Mouse (Mus musculus): ENCODE measurements at regions not wholly inside any gene's neighbourhood (a gene's known extent, or its start where the extent isn't known, plus 50 kb on each side); places are given as distances from the start of the nearest gene placed in this dataset.

DNA sequence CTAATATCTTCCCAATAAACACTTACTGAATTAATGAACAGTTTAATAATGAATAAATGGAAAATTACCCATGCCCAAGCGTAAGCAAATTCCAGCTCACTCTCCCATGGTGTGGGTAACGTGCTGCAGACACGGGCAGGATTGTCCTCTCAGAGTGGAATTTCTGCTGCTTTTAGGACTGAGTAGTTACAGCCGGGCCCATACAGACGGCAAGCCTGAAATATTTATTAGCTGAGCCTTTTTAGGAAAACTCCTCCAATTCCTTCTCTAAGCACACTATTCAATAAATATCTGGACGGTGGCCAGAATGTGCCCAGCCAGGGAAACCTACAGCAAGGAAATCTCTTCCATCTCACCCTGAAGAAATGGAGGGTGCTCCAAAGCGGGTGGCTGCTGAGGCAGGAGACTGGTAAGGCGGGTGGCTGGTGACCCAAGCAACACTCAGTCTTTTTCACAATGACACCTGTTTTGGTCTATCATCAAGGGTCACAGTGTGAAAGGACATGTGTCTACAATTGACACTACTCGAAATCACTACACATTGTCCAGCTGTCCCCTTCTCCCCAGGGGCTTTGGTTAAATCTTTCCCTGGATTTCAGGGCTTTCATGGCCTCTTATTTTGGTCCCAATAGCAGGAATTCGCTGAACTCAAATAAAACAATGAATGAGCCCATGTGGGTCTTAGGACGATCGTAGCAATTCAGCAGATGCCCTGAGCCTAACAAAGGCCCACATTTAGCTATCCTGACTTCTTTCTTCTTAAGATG, 173.2 kb upstream of the Thbs1 start:
- no peak overlapping the region for H3K4me2 ChIP-seq (ENCODE audit: low read length)
- H3K4me1 ChIP-seq (ENCODE audit: control insufficient read depth, insufficient read depth, low read depth, low read length): no peaks in the 10 kb centered on the region; the same call in 1 of the 2 replicates
- no peaks in the 10 kb centered on the region for H3K36me3 ChIP-seq (ENCODE audit: control insufficient read depth, insufficient read depth, low read length)
- no peak overlapping the region for H3K27ac ChIP-seq (ENCODE audit: low read depth, low read length)
- ATAC-seq: no peak
- no peaks in the 10 kb centered on the region; the same call in 1 of the 2 replicates for H3K27me3 ChIP-seq (replicated peaks; ENCODE audit: control insufficient read depth, insufficient read depth, low read length)
- no peaks in the 10 kb centered on the region for H3K9me3 ChIP-seq (ENCODE audit: control insufficient read depth, low read length)
- H3K4me3 ChIP-seq (ENCODE audit: low read length): no peak overlapping the region
- WGBS: 19% methylated on average over 12 of the region's 12 CpGs
- no peak overlapping the region for H3K9ac ChIP-seq (ENCODE audit: low read depth, low read length)

GRCm38 (mm10) chr2:117941517-117942096, 170.1 kb upstream of the Thbs1 start:
- H3K9ac ChIP-seq (ENCODE audit: low read depth, low read length): no peak overlapping the region
- no peaks in the 10 kb centered on the region for H3K27me3 ChIP-seq (replicated peaks; ENCODE audit: control insufficient read depth, insufficient read depth, low read length)
- no peaks in the 10 kb centered on the region for H3K36me3 ChIP-seq (ENCODE audit: control insufficient read depth, insufficient read depth, low read length)
- H3K4me2 ChIP-seq (ENCODE audit: low read length): no peak overlapping the region
- H3K4me3 ChIP-seq (ENCODE audit: low read length): no peak overlapping the region
- WGBS: 39% methylated on average over 6 of the region's 6 CpGs
- H3K27ac ChIP-seq (ENCODE audit: low read depth, low read length): no peak overlapping the region
- H3K4me1 ChIP-seq (ENCODE audit: control insufficient read depth, insufficient read depth, low read depth, low read length): no peaks in the 10 kb centered on the region; the same call in 1 of the 2 replicates
- H3K9me3 ChIP-seq (ENCODE audit: control insufficient read depth, low read length): no peaks in the 10 kb centered on the region
- no peak for ATAC-seq

DNA sequence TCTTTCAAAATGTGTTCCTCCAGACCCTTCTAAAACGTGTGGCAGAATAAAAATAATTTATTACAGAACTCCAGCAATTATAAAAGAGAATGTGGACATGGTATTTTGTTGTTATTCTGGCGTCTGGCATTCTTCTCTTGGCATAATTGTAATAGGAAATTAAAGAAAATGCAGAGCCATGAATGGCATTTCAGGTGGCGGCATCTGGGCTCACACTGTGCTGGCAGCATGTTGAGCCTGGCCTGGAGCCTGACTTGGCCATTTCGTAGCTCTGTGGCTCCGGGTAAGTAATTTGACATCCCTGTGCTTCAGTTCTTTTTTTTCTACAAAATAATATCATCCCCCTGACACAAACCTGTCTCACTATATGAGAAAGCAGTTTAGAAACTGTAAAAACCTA, 168.0 kb upstream of the Thbs1 start:
- H3K9ac ChIP-seq (ENCODE audit: low read depth, low read length): no peak overlapping the region
- H3K27ac ChIP-seq (ENCODE audit: low read depth, low read length): no peak overlapping the region
- no peaks in the 10 kb centered on the region for H3K36me3 ChIP-seq (ENCODE audit: control insufficient read depth, insufficient read depth, low read length)
- 50% methylated on average over 5 of the region's 5 CpGs for WGBS
- no peaks in the 10 kb centered on the region for H3K9me3 ChIP-seq (ENCODE audit: control insufficient read depth, low read length)
- ATAC-seq: no peak
- H3K4me1 ChIP-seq (ENCODE audit: control insufficient read depth, insufficient read depth, low read depth, low read length): no peaks in the 10 kb centered on the region
- H3K4me3 ChIP-seq (ENCODE audit: low read length): no peak overlapping the region
- H3K4me2 ChIP-seq (ENCODE audit: low read length): no peak overlapping the region
- H3K27me3 ChIP-seq (replicated peaks; ENCODE audit: control insufficient read depth, insufficient read depth, low read length): no peaks in the 10 kb centered on the region

GRCm38 (mm10) chr2:117944325-117944724, 167.4 kb upstream of the Thbs1 start:
- no peak overlapping the region for H3K27ac ChIP-seq (ENCODE audit: low read depth, low read length)
- 94% methylated on average over 1 of the region's 1 CpGs for WGBS
- H3K9ac ChIP-seq (ENCODE audit: low read depth, low read length): no peak overlapping the region
- no peaks in the 10 kb centered on the region for H3K4me1 ChIP-seq (ENCODE audit: control insufficient read depth, insufficient read depth, low read depth, low read length)
- no peak overlapping the region for H3K4me2 ChIP-seq (ENCODE audit: low read length)
- H3K36me3 ChIP-seq (ENCODE audit: control insufficient read depth, insufficient read depth, low read length): no peaks in the 10 kb centered on the region
- no peak overlapping the region for H3K4me3 ChIP-seq (ENCODE audit: low read length)
- H3K9me3 ChIP-seq (ENCODE audit: control insufficient read depth, low read length): no peaks in the 10 kb centered on the region
- no peaks in the 10 kb centered on the region for H3K27me3 ChIP-seq (replicated peaks; ENCODE audit: control insufficient read depth, insufficient read depth, low read length)
- no peak for ATAC-seq

- Histone ChIP-seq H3K9me3 (ENCODE audit: control insufficient read depth, low read length) (no peaks in the 10 kb centered on the region), H3K4me1 (ENCODE audit: control insufficient read depth, insufficient read depth, low read depth, low read length) (no peaks in the 10 kb centered on the region), H3K27me3 (replicated peaks; ENCODE audit: control insufficient read depth, insufficient read depth, low read length) (no peaks in the 10 kb centered on the region), H3K36me3 (ENCODE audit: control insufficient read depth, insufficient read depth, low read length) (no peaks in the 10 kb centered on the region), H3K4me3 (ENCODE audit: low read length) (no peak overlapping the region), H3K4me2 (ENCODE audit: low read length) (no peak overlapping the region), H3K9ac (ENCODE audit: low read depth, low read length) (no peak overlapping the region), H3K27ac (ENCODE audit: low read depth, low read length) (no peak overlapping the region)
- 84% methylated on average over 2 of the region's 2 CpGs for WGBS
- ATAC-seq: no peak
Observed at GRCm38 (mm10) chr2:117944942-117945341, 166.7 kb upstream of the Thbs1 start.

DNA sequence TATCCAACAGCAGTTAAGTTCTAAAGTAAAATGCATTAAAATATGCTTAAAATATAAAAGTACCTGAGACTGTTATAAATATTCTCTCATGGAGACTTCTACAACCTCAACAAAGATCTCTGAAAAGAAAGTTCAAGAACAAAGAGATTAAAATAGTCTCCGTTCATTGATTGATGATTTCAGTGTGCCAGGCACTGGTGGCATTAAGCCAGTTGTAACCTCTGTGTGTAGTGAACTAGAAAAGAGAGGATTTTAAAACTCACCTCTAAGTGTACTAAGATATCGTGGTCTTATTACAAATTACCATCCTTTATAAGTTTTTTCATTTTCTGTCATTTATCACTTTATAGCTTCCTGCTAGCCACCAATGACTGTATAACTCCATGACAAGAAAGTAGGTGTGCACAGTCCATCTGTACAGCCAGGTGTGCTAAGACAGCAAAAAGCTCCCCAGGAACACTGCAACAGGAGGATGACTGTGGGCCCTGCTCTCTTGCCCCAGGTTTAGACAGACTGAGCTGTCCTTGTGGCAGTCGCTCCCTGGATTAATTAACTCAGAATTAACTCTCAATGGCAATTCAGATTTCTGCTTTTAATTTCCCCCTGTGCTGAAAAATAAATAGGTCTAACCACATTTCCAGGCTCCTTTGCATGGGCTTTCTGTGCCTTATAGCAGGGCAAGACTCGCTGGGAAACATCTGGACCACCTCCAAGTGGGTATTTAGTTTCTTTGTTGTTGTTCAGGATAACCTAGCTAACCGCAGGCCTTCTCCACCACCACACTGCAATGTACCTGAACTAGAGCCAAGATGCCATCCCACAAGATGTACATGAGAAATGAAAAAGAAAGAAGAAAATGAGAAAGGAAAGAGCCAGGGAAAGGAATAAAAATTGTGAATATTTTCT, 161.0 kb upstream of the Thbs1 start:
- Histone ChIP-seq H3K9me3 (ENCODE audit: control insufficient read depth, low read length) (no peaks in the 10 kb centered on the region; the same call in 1 of the 2 replicates), H3K4me3 (ENCODE audit: low read length) (no peak overlapping the region), H3K4me1 (ENCODE audit: control insufficient read depth, insufficient read depth, low read depth, low read length) (no peaks in the 10 kb centered on the region), H3K4me2 (ENCODE audit: low read length) (no peak overlapping the region), H3K36me3 (ENCODE audit: control insufficient read depth, insufficient read depth, low read length) (no peaks in the 10 kb centered on the region), H3K27ac (ENCODE audit: low read depth, low read length) (no peak overlapping the region), H3K9ac (ENCODE audit: low read depth, low read length) (no peak overlapping the region), H3K27me3 (replicated peaks; ENCODE audit: control insufficient read depth, insufficient read depth, low read length) (no peaks in the 10 kb centered on the region)
- ATAC-seq: no peak
- 57% methylated on average over 5 of the region's 5 CpGs for WGBS

- no peak for ATAC-seq
- no peaks in the 10 kb centered on the region; the same call in 1 of the 2 replicates for H3K9me3 ChIP-seq (ENCODE audit: control insufficient read depth, low read length)
- no peak overlapping the region for H3K27ac ChIP-seq (ENCODE audit: low read depth, low read length)
- H3K27me3 ChIP-seq (replicated peaks; ENCODE audit: control insufficient read depth, insufficient read depth, low read length): no peaks in the 10 kb centered on the region
- H3K9ac ChIP-seq (ENCODE audit: low read depth, low read length): no peak overlapping the region
- no peaks in the 10 kb centered on the region for H3K36me3 ChIP-seq (ENCODE audit: control insufficient read depth, insufficient read depth, low read length)
- no peak overlapping the region for H3K4me2 ChIP-seq (ENCODE audit: low read length)
- WGBS: 82% methylated on average over 2 of the region's 2 CpGs
- H3K4me3 ChIP-seq (ENCODE audit: low read length): no peak overlapping the region
- no peaks in the 10 kb centered on the region for H3K4me1 ChIP-seq (ENCODE audit: control insufficient read depth, insufficient read depth, low read depth, low read length)
Observed at GRCm38 (mm10) chr2:117951337-117951718, 160.3 kb upstream of the Thbs1 start.

- no peak overlapping the region for H3K9ac ChIP-seq (ENCODE audit: low read depth, low read length)
- no peaks in the 10 kb centered on the region for H3K9me3 ChIP-seq (ENCODE audit: control insufficient read depth, low read length)
- H3K4me2 ChIP-seq (ENCODE audit: low read length): no peak overlapping the region
- WGBS: 91% methylated on average over 4 of the region's 4 CpGs
- no peaks in the 10 kb centered on the region for H3K36me3 ChIP-seq (ENCODE audit: control insufficient read depth, insufficient read depth, low read length)
- no peak overlapping the region for H3K27ac ChIP-seq (ENCODE audit: low read depth, low read length)
- no peaks in the 10 kb centered on the region for H3K27me3 ChIP-seq (replicated peaks; ENCODE audit: control insufficient read depth, insufficient read depth, low read length)
- no peak overlapping the region for H3K4me3 ChIP-seq (ENCODE audit: low read length)
- ATAC-seq: no peak
- no peaks in the 10 kb centered on the region for H3K4me1 ChIP-seq (ENCODE audit: control insufficient read depth, insufficient read depth, low read depth, low read length)
Observed at GRCm38 (mm10) chr2:117958737-117959136, 152.9 kb upstream of the Thbs1 start.

- Histone ChIP-seq H3K4me3 (ENCODE audit: low read length) (no peak overlapping the region), H3K4me2 (ENCODE audit: low read length) (no peak overlapping the region), H3K4me1 (ENCODE audit: control insufficient read depth, insufficient read depth, low read depth, low read length) (no peaks in the 10 kb centered on the region), H3K9ac (ENCODE audit: low read depth, low read length) (no peak overlapping the region), H3K27ac (ENCODE audit: low read depth, low read length) (no peak overlapping the region), H3K36me3 (ENCODE audit: control insufficient read depth, insufficient read depth, low read length) (no peaks in the 10 kb centered on the region), H3K27me3 (replicated peaks; ENCODE audit: control insufficient read depth, insufficient read depth, low read length) (no peaks in the 10 kb centered on the region), H3K9me3 (ENCODE audit: control insufficient read depth, low read length) (no peaks in the 10 kb centered on the region)
- no peak for ATAC-seq
Observed at GRCm38 (mm10) chr2:117959440-117959839, 152.2 kb upstream of the Thbs1 start.
